Mouse (Mus musculus) small intestine, adult 2 months (tissue): ENCODE measurements around the gene Clic1.

ENCODE experiments used
- CTCF ChIP-seq: fragments of 200-500 bp; IDR thresholded peaks from 2 replicates; pipeline ENCODE4 v1.5.1; 2012; ENCODE audit warnings: low read depth, mild to moderate bottlenecking, control low read depth, inconsistent platforms, low read length, moderate library complexity, mixed read lengths; ENCODE audit not compliant: insufficient replicate concordance, insufficient read length; ENCODE audit errors: extremely low read depth
- POLR2A ChIP-seq: fragments of 200-500 bp; IDR thresholded peaks from 2 replicates; pipeline ENCODE4 v1.6.1; 2012; ENCODE audit warnings: low read depth, mild to moderate bottlenecking, control low read depth, inconsistent platforms, low read length, moderate library complexity

- TF ChIP-seq POLR2A: no peak; the same call in 1 of the 2 replicates
- TF ChIP-seq CTCF: no peak
Observed at GRCm38 (mm10) chr17:35046681-35047455, 2.9 kb upstream of the Clic1 start, which contains the start of gene Msh5.
